Mouse (Mus musculus): ENCODE measurements around the gene Lpin2.

Lpin2 gene

GRCm38 (mm10) chr17:71182211-71182721 lies at the start of gene Lpin2:
Lpin2 (plus strand) TSS chr17:71182560.
- DNase-seq (ENCODE audit: low read depth in 1 of 2, low spot score in 2 of 2), result peak; percentile 39 to 49

- no peak for DNase-seq (ENCODE audit: low read depth in 1 of 2, low spot score in 2 of 2)
Measured at GRCm38 (mm10) chr17:71132856-71133439, 49.4 kb upstream of the Lpin2 start.

GRCm38 (mm10) chr17:71134441-71134955 lies 47.9 kb upstream of the Lpin2 start:
- DNase-seq (ENCODE audit: low read depth in 1 of 2, low spot score in 2 of 2), result no peak

GRCm38 (mm10) chr17:71135108-71135507 lies 47.3 kb upstream of the Lpin2 start:
- peak; percentile 40 to 48 for DNase-seq (ENCODE audit: low read depth in 1 of 2, low spot score in 2 of 2)

- no peak for DNase-seq (ENCODE audit: low read depth in 1 of 2, low spot score in 2 of 2)
Measured at GRCm38 (mm10) chr17:71135866-71136265, 46.5 kb upstream of the Lpin2 start.

- no peak for DNase-seq (ENCODE audit: low read depth in 1 of 2, low spot score in 2 of 2)
Measured at GRCm38 (mm10) chr17:71136384-71137333, 45.7 kb upstream of the Lpin2 start.

GRCm38 (mm10) chr17:71137334-71137721 lies 45.0 kb upstream of the Lpin2 start:
- DNase-seq (ENCODE audit: low read depth in 1 of 2, low spot score in 2 of 2), result no peak

- DNase-seq (ENCODE audit: low read depth in 1 of 2, low spot score in 2 of 2), result no peak
Measured at GRCm38 (mm10) chr17:71142068-71142467, 40.3 kb upstream of the Lpin2 start.

GRCm38 (mm10) chr17:71143155-71143554 lies 39.2 kb upstream of the Lpin2 start:
- no peak for DNase-seq (ENCODE audit: low read depth in 1 of 2, low spot score in 2 of 2)

GRCm38 (mm10) chr17:71144322-71145116 lies 37.8 kb upstream of the Lpin2 start:
- DNase-seq (ENCODE audit: low read depth in 1 of 2, low spot score in 2 of 2), result no peak

- no peak for DNase-seq (ENCODE audit: low read depth in 1 of 2, low spot score in 2 of 2)
Measured at GRCm38 (mm10) chr17:71145248-71145961, 37.0 kb upstream of the Lpin2 start.

- no peak for DNase-seq (ENCODE audit: low read depth in 1 of 2, low spot score in 2 of 2)
Measured at GRCm38 (mm10) chr17:71153356-71153755, 29.0 kb upstream of the Lpin2 start.

- no peak for DNase-seq (ENCODE audit: low read depth in 1 of 2, low spot score in 2 of 2)
Measured at GRCm38 (mm10) chr17:71155271-71155670, 27.1 kb upstream of the Lpin2 start.

- DNase-seq (ENCODE audit: low read depth in 1 of 2, low spot score in 2 of 2), result no peak
Measured at GRCm38 (mm10) chr17:71159152-71159567, 23.2 kb upstream of the Lpin2 start.

- DNase-seq (ENCODE audit: low read depth in 1 of 2, low spot score in 2 of 2), result no peak
Measured at GRCm38 (mm10) chr17:71159720-71160119, 22.6 kb upstream of the Lpin2 start.

GRCm38 (mm10) chr17:71160244-71160995 lies 21.9 kb upstream of the Lpin2 start:
- DNase-seq (ENCODE audit: low read depth in 1 of 2, low spot score in 2 of 2), result no peak

- peak; percentile 59 to 66 for DNase-seq (ENCODE audit: low read depth in 1 of 2, low spot score in 2 of 2)
Measured at GRCm38 (mm10) chr17:71164991-71165390, 17.4 kb upstream of the Lpin2 start.

GRCm38 (mm10) chr17:71168205-71168815 lies 14.1 kb upstream of the Lpin2 start:
- no peak for DNase-seq (ENCODE audit: low read depth in 1 of 2, low spot score in 2 of 2)

GRCm38 (mm10) chr17:71168846-71169245 lies 13.5 kb upstream of the Lpin2 start:
- no peak for DNase-seq (ENCODE audit: low read depth in 1 of 2, low spot score in 2 of 2)

Data from monocyte, adult 2 months (primary cell).